Mouse (Mus musculus) layer of hippocampus, adult 18-20 months (tissue): ENCODE measurements around the gene Med27. TPM values are rescaled to one million over a fixed set of nuclear protein-coding genes. Genes with fewer than 3 reads are reported as not detected.
A peak's percentile ranks its signal among the peaks of the same experiment; 100 is the strongest.
"Not testable (repeated sequence)": the region's sequence is repeated elsewhere in the genome, so short reads cannot be mapped to it uniquely, and the experiment has no call there.

Experiments used
- DNase-seq, 2 experiments: peaks; one replicate each; pipeline ENCODE4 v3.0.0; 2022; ENCODE audit warnings: low spot score in 2 of 2
- total RNA-seq, 2 experiments: library from RNA; stranded (reverse); gene quantifications; 2 replicates each; pipeline ENCODE4 v1.2.3; 2021

The Med27 gene
- total RNA-seq, 2 experiments from 2014 or later: 48.2 to 49.0 TPM

DNA sequence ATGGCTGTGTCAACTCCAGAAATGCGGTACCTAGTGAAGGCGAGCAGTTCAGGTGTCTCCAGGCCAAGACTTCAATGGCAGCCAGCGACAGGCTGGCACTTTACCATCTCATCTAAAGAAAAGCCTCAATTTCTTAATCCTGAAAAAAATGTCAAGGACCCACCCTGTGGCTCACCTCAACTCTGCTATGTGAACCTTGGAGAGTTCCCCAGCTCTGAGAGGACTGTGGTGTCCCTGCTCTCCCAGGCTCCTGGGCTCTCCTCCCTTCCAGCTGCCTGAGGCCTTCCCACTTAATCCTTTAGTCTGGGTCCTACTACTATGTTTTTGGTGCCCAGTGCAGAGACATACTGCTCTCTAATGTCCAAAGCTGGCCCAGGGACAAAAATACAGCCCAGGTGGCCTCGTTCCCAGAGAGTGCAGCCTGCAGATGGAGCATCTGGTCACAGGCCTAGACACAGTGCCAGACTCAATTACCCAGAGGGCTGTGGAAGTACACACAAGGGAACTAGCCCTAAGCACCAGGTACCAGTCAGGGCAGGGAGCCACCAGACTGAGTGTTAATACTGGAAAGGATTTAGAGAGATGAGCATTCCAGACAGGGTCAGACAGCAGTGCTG lies 169.3 kb downstream of the Med27 start:
- no peak for DNase-seq

DNA sequence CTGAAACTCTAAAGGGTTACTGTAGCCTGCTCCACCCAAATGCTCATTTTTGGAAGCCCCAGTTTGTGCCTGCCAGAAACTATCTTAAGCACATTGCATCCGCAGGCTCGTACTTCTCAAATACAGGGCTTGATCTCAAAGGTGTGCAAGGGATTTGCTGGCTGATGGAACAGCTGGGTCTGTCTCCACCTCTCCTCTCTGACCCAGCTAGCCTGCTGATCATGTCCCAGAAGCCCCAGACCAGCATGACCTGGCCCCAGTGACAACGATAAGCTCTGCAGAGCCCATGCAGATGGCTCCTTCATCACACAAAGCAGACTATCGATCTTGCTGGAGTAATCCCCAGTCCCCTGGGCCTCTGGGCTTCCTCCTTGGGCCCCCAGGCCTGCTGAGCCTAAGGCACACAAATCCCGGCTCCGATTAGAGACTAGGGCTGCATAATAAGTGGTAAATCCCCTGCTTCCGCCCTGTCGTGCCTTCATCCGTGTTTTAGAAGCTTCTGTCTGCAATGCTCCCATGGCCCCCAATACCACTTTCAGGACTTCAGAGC lies 170.1 kb downstream of the Med27 start:
- DNase-seq: no peak

DNA sequence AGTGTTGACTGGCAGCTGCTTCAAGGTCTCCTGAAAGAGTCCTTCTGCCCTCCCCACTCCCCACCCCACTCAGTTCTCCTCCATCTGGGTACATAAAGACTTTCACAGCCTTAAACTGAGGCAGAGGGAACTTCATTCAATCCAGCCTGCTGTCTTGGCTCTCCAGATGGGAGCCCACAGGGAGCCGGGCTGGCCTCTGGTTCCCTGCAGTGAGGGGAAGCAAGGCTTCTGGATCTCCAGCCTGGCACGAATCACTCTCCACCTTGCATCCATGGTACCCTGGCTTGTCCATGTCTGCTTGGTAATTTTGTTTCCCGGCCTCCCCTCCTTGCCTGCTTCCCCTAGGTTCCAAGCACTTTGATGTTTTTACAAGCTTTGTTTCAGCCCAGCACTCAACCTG lies 172.8 kb downstream of the Med27 start:
- DNase-seq: no peak

DNA sequence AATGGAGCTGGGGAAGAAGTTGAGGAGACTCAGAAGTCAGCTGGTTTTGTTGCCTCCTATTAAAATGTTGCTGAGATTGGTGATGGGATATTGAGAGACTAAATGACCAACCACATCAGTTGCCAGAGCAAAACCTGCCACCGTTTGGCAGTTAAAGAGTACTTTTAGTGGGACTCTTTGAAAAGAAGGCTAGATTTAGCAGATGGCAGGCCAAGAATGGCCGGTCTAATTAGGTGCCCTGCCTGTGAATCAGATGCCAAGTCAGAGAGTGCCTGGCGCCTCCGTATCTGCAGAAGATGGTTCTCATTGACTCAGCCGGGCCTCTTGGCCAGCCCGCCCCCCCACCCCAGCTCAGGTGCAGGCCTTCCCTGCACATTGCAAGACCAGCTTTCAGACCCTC lies 173.6 kb downstream of the Med27 start:
- DNase-seq: no peak

DNA sequence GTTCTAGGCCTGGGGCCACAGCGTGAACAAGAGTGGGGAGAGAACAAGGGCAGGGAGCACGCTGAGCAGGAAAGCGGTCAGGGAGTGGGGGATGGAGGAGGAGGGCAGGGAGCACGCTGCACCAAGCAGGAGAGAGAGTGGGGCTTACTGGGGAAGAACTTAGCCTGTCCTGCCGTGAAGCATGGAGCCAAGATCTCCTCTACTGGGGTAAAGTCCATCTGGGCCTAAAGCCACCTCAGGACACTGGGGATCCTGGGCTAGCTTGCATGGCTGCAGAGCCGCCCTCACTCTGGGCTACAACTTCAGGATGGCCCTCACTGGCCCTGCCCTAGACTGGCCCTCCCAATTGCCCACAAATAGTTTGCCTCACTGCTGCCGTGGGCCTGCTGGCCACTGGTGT lies 174.9 kb downstream of the Med27 start:
- DNase-seq: no peak

DNA sequence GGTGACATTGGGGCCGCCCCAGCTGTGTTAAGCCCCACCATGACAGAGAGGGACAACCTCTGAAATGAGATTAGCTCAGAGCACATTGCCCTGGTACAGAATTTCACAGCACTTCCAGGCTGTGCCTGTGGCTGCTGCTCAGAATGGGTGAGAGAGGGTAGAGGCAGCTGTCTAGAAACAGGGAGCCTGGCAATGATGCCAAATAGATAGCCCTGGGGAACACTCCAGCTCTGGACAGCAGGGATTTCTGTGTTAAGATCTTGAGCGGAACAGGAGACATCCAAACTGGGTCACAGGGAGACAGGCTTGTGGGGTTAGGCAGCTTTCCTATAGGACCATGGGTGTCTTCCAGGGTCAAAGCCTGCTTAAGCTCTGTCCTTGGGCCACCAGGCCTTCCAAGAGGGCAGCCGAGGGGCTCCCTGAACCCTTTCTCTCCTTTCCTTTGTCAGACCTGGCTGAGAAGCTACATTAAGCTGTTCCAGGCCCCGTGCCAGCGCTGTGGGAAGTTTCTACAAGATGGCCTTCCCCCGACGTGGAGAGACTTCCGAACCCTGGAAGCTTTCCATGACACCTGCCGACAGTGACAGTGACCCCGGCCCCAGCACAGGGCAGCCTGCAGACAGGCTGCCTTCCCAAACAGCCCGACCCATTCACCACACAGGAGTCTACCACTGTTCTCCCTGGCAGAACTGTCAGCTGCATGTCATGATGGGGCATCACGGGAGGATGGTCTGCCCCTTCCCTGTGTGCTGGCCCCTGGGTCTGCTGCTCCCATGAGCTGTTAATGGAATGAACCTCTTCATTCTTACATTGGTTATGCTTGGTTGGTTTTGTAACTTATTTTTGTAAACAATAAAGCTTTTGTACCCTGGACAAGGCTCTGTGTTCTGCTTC lies 177.5 kb downstream of the Med27 start:
- no peak for DNase-seq

DNA sequence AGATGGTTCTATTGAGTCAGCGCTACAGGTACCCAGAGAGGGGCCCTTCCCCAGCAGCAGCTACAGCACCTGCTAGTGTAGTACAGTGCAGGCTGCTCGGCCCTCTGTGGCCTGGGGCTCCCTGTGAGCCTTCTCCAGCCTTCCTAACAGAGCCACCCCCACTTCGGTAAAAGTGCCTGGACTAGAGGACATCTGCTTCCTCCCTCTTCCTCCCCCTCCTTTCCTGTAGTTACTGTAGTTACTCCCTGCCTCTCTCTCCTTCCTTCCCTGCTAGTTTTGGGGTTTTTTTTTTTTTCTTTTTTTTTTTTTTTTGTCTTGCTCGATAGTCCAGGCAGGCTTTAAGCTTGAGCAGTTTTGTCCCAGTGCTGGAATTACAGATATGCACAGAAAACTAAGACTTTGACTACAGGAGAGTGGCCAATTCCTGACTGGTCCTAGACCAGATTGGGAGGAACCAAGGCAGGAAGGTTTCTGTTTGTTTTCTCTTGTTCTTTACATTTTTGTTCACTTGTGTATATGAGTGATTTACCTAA lies 178.7 kb downstream of the Med27 start:
- no peak for DNase-seq

DNA sequence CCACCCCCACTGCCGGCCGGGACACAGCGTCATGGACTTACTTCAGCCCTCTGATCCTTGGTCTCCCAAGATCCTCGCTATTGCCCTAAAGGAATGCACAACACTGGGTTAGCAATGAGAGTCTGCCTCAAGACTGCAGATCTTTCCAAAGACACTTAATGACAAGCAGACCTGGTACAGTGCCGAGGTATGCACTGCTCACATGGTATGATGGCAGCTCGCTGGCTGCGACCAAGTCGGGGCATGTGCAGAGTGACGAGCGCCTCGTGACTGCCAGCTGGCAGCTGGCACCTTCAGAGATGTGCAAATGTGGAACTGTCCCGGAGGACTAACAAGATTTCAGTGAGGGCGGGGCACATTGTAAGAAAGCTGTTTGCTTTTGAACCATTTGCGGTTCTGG lies 179.6 kb downstream of the Med27 start:
- DNase-seq: peak; percentile 51 to 63

DNA sequence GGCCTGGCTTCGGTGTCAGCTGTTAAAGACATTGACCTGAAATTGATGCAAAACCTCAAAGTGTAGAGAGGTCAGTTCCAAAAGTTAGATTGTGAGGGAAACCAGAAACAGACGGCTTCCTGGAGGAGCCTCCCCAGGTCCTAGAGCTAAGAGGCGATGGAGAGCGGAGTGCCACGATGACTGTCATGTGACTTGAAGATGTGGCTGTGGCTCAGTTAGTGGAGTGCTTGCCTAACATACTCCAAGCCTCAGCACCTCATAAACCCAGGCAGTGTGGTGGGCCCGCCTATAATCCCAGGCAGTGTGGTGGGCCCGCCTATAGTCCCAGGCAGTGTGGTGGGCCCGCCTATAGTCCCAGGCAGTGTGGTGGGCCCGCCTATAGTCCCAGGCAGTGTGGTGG lies 180.9 kb downstream of the Med27 start:
- not testable (repeated sequence) for DNase-seq

DNA sequence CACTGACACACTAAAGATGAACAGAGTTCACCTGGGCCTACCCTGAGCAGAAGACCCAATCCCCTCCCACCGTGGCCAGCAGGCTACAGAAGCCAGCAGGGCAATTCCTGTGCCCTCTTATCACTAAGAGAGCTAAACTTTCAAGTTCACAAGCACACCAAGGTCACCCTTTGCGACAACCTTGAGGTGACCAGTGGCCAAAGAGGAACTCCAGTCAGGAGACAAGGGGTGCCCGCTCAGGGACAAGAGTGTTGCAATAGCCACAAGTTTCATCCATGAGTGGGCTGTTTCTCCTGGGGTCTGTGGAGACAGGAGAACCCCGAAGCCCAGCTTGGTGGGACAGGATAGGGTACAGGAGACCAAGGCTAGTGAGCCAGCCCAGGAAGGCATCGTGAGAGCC lies 182.2 kb downstream of the Med27 start:
- DNase-seq: no peak

DNA sequence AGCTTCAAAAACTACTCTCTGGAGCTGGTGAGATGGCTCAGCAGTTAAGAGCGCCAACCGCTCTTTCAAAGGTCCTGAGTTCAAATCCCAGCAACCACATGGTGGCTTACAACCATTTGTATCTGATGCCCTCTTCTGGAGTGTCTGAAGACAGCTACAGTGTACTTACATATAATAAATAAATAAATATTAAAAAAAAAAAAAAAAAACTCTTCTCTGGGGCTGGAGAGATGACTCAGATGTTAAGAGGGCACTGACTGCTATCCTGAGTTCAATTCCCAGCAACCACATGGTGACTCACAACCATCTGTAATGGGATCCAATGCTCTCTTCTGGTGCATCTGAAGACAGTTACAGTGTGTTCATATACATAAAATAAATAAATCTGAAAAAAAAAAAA lies 183.2 kb downstream of the Med27 start:
- not testable (repeated sequence) for DNase-seq

DNA sequence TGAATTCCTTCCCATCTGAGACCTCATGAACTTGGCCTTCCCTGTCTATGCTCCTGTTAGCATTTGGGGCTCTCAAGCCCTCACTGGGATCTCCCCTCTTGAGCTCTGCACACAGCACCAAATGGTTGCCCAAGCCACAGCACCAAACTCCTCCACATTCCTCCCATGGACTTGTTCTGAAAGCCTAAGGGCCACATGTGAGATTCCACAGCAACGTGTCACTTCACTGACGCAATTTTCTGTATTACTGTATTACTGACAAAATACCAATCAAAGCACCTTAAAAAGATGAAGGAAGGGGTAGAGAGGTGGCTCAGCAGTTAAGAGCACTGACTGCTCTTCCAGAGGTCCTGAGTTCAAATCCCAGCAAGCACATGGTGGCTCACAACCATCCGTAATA lies 185.6 kb downstream of the Med27 start:
- DNase-seq: no peak

DNA sequence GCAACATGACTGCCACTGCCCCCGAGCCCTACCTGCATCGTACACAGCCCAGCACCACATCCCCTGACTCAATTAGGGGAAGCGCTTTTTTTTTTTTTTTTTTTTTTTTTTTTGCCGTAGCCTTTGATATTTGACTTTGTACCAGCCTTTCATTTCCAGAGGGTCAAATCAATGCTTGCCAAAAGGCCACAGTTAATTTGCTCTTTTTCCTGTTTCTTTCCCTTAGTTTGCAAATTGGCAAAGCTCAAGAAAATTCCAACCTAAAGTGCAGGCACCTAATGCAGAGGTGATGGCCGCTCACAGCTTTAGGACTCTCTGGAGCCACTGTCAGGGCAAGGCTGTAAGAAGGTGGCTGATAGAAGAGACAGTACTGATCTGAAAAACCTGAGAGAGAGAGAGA lies 186.3 kb downstream of the Med27 start:
- DNase-seq: no peak

DNA sequence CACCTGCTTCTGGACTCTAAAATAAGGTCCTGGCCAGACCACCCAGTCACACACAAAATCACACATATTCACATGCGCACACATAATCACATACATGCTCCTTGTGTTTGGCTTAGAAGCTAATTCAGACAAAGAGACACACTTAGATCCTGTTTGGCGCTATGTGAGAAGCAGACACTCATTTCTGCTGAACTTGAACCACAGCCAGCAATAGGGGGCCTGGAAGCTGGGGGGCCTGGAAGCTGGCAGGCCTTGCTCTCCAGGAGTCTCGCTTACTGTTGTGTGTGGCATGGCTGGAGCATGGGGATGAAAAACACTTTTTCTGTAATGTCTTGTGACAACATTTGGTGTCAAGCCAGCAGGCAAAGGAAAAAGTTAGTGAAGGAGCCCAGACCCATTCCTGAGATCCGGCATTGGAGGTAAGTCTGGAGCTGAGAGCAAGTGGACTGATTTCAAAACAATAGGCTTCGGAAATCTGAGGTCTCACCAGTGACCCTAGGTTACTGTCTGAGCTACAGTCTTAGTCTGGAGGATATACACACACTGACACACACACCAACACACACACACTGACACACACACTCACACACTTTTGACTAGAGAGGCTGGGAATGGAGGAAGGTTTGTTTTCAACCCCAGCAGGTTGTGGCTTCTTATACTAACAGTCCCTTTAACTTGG lies 189.1 kb downstream of the Med27 start:
- no peak for DNase-seq

DNA sequence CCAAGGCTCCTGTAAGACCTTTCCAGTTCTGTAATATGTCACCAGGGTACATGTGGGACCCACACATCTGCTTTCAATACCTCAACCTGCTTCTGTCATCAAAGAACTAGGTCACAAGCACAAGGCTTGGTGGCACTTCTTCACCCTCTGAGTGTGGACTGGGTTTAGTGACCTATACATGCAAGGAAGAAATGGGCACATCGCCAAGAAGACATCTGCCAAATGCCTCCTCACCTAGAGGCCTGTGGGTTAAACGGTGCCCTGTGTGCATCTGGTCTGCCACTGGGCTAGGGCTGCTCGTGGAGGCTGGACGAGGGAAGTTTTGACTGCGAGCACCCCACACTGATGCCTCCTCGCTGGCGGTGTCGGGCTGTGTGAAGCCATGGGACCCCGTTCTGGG lies 189.9 kb downstream of the Med27 start:
- no peak for DNase-seq

DNA sequence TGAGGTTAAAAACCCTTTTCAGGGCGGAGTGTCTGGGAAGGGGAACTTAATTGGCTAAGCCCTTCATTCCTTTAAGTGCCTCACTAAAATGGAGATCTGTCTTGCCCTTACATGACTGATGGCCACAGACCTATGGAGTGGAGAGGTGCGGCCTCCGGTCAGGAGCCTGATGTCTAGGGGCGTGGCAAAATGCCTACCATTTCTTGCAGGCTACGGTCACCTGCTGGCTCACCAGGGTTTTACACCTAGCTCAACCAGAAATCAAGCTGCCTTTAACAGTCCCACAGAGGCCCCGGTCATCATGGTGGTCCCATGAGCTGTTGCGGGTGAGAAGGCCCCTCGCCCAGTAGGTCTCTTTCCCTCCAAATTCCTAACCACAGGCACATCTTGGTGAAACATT lies 190.7 kb downstream of the Med27 start:
- no peak for DNase-seq

DNA sequence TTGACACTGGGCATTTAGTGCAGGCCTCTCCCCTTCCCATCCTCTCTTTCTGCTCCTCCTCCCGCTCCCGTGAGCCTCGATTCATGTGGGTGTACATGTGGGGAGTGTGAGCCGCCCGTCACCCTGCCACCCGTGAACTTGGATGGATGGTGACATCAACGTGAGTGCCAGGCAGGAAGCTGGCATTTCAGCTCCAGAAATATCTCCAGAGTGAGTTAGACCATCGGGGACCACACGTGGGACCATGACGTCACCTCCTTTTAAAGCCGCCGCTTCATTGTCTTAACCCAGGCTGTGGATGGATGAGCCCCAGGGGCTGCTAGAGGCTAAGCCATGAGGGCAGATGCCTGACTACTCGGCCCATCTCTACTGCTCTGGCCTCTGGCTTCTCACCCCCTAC lies 195.4 kb downstream of the Med27 start:
- peak in 1 of 2 experiments; percentile 50 for DNase-seq

DNA sequence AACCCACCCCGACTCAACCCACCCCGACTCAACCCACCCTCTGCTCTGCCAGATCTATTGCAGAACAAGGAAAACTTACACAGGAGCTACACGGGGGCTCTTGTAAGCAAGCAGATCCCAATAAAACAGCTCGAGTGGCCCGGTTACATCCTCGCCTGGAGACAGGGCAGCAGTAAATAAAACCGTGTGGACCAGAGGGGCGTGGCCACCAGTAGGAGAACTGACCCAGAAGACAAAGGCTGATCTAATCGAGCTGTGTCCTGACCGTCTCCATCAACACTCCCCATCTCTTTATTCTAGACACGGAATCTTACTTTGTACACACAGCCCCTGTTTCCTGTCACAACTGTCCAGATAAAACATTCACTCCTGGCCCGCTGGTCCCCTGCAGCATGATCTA lies 200.0 kb downstream of the Med27 start:
- no peak for DNase-seq

DNA sequence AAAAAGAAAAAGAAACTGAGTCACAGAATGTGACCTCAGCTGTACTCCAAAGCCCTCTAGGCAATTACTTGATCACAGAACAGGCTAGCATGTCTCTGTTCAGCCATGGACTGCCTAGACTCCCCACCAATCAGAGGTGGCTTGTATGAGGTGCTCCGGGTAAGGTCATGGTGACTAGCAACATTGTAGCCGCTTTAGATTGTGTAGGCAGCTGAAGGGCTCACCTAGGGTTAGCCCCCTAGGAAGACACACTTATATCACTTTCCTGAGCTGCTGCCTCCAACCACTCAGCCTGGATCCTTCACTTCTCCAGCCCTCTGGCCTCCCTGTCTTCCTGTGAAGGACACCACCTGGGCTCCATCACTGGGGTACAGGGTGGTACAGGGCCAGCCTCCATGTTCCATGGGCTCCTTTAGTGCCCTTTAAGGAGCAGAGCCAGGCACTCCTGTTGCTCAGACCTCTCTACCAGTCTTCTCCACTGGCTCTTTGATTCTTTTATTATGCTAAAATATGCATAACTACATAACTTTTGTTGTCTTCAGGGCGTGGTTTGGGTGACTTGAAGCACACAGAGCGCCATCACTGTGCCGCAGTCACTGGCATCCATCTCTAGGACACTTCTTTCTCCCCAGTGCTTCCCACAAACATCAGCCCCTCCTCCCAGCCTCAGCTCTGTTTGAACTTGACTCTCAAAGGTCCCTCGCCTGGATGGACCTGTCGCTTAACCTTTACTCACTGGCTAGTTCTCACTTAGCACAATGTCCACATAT lies 205.4 kb downstream of the Med27 start:
- DNase-seq: no peak

DNA sequence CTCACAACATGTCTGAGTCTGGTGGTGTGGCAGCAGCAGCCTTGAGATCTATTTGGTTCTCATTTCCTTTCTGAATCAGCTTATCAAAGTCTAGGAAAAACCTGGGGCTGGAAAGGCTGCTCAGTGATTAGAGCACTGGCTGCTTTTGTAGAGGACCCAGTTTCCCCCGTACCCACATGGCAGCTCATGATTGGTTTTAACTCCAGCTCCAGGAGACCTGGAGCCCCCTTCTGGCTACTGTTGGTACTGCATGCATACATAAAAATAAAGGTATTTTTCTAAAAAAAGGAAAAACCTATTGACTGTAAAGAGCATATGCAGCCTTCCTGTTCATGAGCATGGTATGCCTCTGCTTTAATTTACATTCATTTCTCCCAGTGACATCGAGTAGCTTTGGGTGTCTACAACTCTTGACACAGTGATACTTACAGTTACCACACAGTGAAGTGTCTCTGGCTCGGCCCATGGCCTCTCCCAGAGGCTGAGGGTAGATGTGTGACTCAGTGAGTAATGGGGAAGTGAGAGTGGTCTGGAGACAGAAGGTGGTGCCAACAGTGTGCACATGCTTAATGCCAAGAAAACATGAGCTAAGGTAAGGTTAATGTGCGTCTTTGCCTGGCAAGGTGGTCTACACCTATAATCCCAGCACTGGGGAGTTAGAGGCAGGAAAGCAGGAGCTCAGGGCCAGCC lies 207.5 kb downstream of the Med27 start:
- DNase-seq: peak in 1 of 2 experiments; percentile 69
